Mouse (Mus musculus): Measurements from ENCODE around the gene Ctsz. TPM values are rescaled to one million over a fixed set of nuclear protein-coding genes. Genes with fewer than 3 reads are reported as not detected.

The Ctsz gene
- total RNA-seq, 2 experiments from 2014 or later, result 23.2 to 25.9 TPM

- no peak for DNase-seq (ENCODE audit: low spot score in 2 of 2)
Observed at GRCm38 (mm10) chr2:174397065-174397464, 41.8 kb downstream of the Ctsz start.

GRCm38 (mm10) chr2:174396643-174397042, 42.2 kb downstream of the Ctsz start:
- no peak for DNase-seq (ENCODE audit: low spot score in 2 of 2)

- no peak for DNase-seq (ENCODE audit: low spot score in 2 of 2)
Observed at GRCm38 (mm10) chr2:174393383-174393782, 45.5 kb downstream of the Ctsz start.

- no peak for DNase-seq (ENCODE audit: low spot score in 2 of 2)
Observed at GRCm38 (mm10) chr2:174392554-174392953, 46.3 kb downstream of the Ctsz start.

- DNase-seq (ENCODE audit: low spot score in 2 of 2), result no peak
Observed at GRCm38 (mm10) chr2:174391936-174392335, 46.9 kb downstream of the Ctsz start.

GRCm38 (mm10) chr2:174381021-174381420, 57.8 kb downstream of the Ctsz start:
- no peak for DNase-seq (ENCODE audit: low spot score in 2 of 2)

Other genes with a start within 250 kb of the Ctsz start
- 1,000 to 10,000 TPM; 1,824 to 1,870 TPM for gene Gnas, start 154.7 kb downstream of the Ctsz start, total RNA-seq (2021)
- 1 to 10 TPM; 1.3 to 1.9 TPM for gene Gm20721, start 92.3 kb downstream of the Ctsz start, total RNA-seq (2021)
- gene Nelfcd, start 23.2 kb downstream of the Ctsz start, total RNA-seq (2021), result 10 to 100 TPM; 55.0 to 58.2 TPM
- gene Tubb1, start 11.7 kb upstream of the Ctsz start, total RNA-seq (2021), result not detected
- gene Atp5e, start 25.1 kb upstream of the Ctsz start, total RNA-seq (2021), result 100 to 1,000 TPM; 332 to 389 TPM
- gene Prelid3b, start 34.0 kb upstream of the Ctsz start, total RNA-seq (2021), result 10 to 100 TPM; 43.4 to 48.0 TPM
- 1 to 10 TPM; 3.8 TPM for gene Zfp831, start 204.5 kb upstream of the Ctsz start, total RNA-seq (2021)